Mouse (Mus musculus): ENCODE results near the gene Kdelr3. TPM values are rescaled to one million over a fixed set of nuclear protein-coding genes. Genes with fewer than 3 reads are reported as not detected.
A peak's percentile ranks its signal among the peaks of the same experiment; 100 is the strongest.

Gene Kdelr3
- total and polyA plus RNA-seq, 2 experiments from 2014 or later = 9.5 to 9.6 TPM

- Histone ChIP-seq H3K4me3 (ENCODE audit: low read length) (no peak overlapping the region), H3K27ac (no peak overlapping the region), H3K9ac (replicated peaks; ENCODE audit: low read length) (no peak overlapping the region), H3K27me3 (ENCODE audit: insufficient read depth, low read length) (peaks cover 37% of the 10 kb centered on the region), H3K4me2 (ENCODE audit: low read depth, low read length) (no peak overlapping the region), H3K4me1 (ENCODE audit: insufficient read depth, low read length) (no peaks in the 10 kb centered on the region), H3K36me3 (ENCODE audit: insufficient read depth, low read length) (no peaks in the 10 kb centered on the region), H3K9me3 (ENCODE audit: low read length) (no peaks in the 10 kb centered on the region)
- DNase-seq (ENCODE audit: low spot score) (no peak), ATAC-seq (no peak)
- no peak for TF ChIP-seq CTCF (IDR thresholded peaks at IDR 0.05; ENCODE audit: low read depth)
- WGBS = 83% methylated on average over 7 of the region's 7 CpGs
Measured at GRCm38 (mm10) chr15:79510425-79510824, 5.8 kb upstream of the Kdelr3 start.

GRCm38 (mm10) chr15:79511553-79512320, 4.5 kb upstream of the Kdelr3 start:
- WGBS = 2% methylated on average over 61 of the region's 61 CpGs
- Histone ChIP-seq H3K9ac (replicated peaks; ENCODE audit: low read length) (0 out of 2 replicates have a peak overlapping the region, but pooled peaks have one; percentile 7), H3K4me2 (ENCODE audit: low read depth, low read length) (peak overlapping the region; percentile 73), H3K4me1 (ENCODE audit: insufficient read depth, low read length) (no peaks in the 10 kb centered on the region), H3K27ac (no peak overlapping the region), H3K27me3 (ENCODE audit: insufficient read depth, low read length) (peaks cover 39% of the 10 kb centered on the region), H3K4me3 (ENCODE audit: low read length) (peak overlapping the region; percentile 40), H3K36me3 (ENCODE audit: insufficient read depth, low read length) (no peaks in the 10 kb centered on the region), H3K9me3 (ENCODE audit: low read length) (no peaks in the 10 kb centered on the region)
- DNase-seq (ENCODE audit: low spot score) = peak; percentile 95
- ATAC-seq = peak; percentile 90
- TF ChIP-seq CTCF (IDR thresholded peaks at IDR 0.05; ENCODE audit: low read depth) = no peak

- H3K4me3 ChIP-seq (ENCODE audit: low read length) = no peak overlapping the region
- DNase-seq (ENCODE audit: low spot score) (no peak), ATAC-seq (no peak)
- H3K27ac ChIP-seq = no peak overlapping the region
- no peaks in the 10 kb centered on the region for H3K4me1 ChIP-seq (ENCODE audit: insufficient read depth, low read length)
- peaks cover 43% of the 10 kb centered on the region for H3K27me3 ChIP-seq (ENCODE audit: insufficient read depth, low read length)
- 13% methylated on average over 9 of the region's 9 CpGs for WGBS
- H3K4me2 ChIP-seq (ENCODE audit: low read depth, low read length) = no peak overlapping the region
- no peak for TF ChIP-seq CTCF (IDR thresholded peaks at IDR 0.05; ENCODE audit: low read depth)
- no peaks in the 10 kb centered on the region for H3K36me3 ChIP-seq (ENCODE audit: insufficient read depth, low read length)
- no peaks in the 10 kb centered on the region for H3K9me3 ChIP-seq (ENCODE audit: low read length)
- H3K9ac ChIP-seq (replicated peaks; ENCODE audit: low read length) = no peak overlapping the region
Measured at GRCm38 (mm10) chr15:79513940-79514339, 2.3 kb upstream of the Kdelr3 start.

- Histone ChIP-seq H3K4me2 (ENCODE audit: low read depth, low read length) (no peak overlapping the region), H3K27ac (no peak overlapping the region), H3K4me1 (ENCODE audit: insufficient read depth, low read length) (no peaks in the 10 kb centered on the region), H3K4me3 (ENCODE audit: low read length) (no peak overlapping the region), H3K9me3 (ENCODE audit: low read length) (no peaks in the 10 kb centered on the region), H3K36me3 (ENCODE audit: insufficient read depth, low read length) (no peaks in the 10 kb centered on the region), H3K27me3 (ENCODE audit: insufficient read depth, low read length) (peaks cover 30% of the 10 kb centered on the region), H3K9ac (replicated peaks; ENCODE audit: low read length) (no peak overlapping the region)
- TF ChIP-seq CTCF (IDR thresholded peaks at IDR 0.05; ENCODE audit: low read depth) = no peak
- no peak for ATAC-seq
- no peak for DNase-seq (ENCODE audit: low spot score)
- 27% methylated on average over 4 of the region's 4 CpGs for WGBS
Measured at GRCm38 (mm10) chr15:79517710-79518109, 1.5 kb downstream of the Kdelr3 start.

GRCm38 (mm10) chr15:79518571-79518970, 2.4 kb downstream of the Kdelr3 start:
- ATAC-seq (no peak), DNase-seq (ENCODE audit: low spot score) (no peak)
- no peak overlapping the region for H3K4me2 ChIP-seq (ENCODE audit: low read depth, low read length)
- no peak overlapping the region for H3K9ac ChIP-seq (replicated peaks; ENCODE audit: low read length)
- no peak for TF ChIP-seq CTCF (IDR thresholded peaks at IDR 0.05; ENCODE audit: low read depth)
- H3K4me3 ChIP-seq (ENCODE audit: low read length) = no peak overlapping the region
- peaks cover 24% of the 10 kb centered on the region for H3K27me3 ChIP-seq (ENCODE audit: insufficient read depth, low read length)
- no peaks in the 10 kb centered on the region for H3K36me3 ChIP-seq (ENCODE audit: insufficient read depth, low read length)
- H3K27ac ChIP-seq = no peak overlapping the region
- WGBS = 87% methylated on average over 3 of the region's 3 CpGs
- no peaks in the 10 kb centered on the region for H3K9me3 ChIP-seq (ENCODE audit: low read length)
- no peaks in the 10 kb centered on the region for H3K4me1 ChIP-seq (ENCODE audit: insufficient read depth, low read length)

GRCm38 (mm10) chr15:79519400-79520220, 3.4 kb downstream of the Kdelr3 start:
- Histone ChIP-seq H3K9me3 (ENCODE audit: low read length) (no peaks in the 10 kb centered on the region), H3K4me3 (ENCODE audit: low read length) (no peak overlapping the region), H3K4me2 (ENCODE audit: low read depth, low read length) (no peak overlapping the region), H3K9ac (replicated peaks; ENCODE audit: low read length) (no peak overlapping the region), H3K27ac (no peak overlapping the region), H3K4me1 (ENCODE audit: insufficient read depth, low read length) (no peaks in the 10 kb centered on the region), H3K27me3 (ENCODE audit: insufficient read depth, low read length) (peaks cover 13% of the 10 kb centered on the region), H3K36me3 (ENCODE audit: insufficient read depth, low read length) (no peaks in the 10 kb centered on the region)
- no peak for TF ChIP-seq CTCF (IDR thresholded peaks at IDR 0.05; ENCODE audit: low read depth)
- no peak for DNase-seq (ENCODE audit: low spot score)
- ATAC-seq = no peak
- 59% methylated on average over 16 of the region's 16 CpGs for WGBS

All from hindbrain, postnatal 0 days (tissue).